Mouse (Mus musculus) heart, embryonic 10.5 days (tissue): ENCODE data around the gene Dnaaf1. TPM values are rescaled to one million over a fixed set of nuclear protein-coding genes. Genes with fewer than 3 reads are reported as not detected.
A peak's percentile ranks its signal among the peaks of the same experiment; 100 is the strongest.

Experiments
- DNase-seq: peaks from one replicate; pipeline ENCODE4 v3.0.0-alpha.2; 2017; ENCODE audit warnings: low spot score
- H3K27ac ChIP-seq: fragments of 300-500 bp; sonication (generic); 2 replicates; pipeline ENCODE4 v1.5.1; 2016; ENCODE audit warnings: mild to moderate bottlenecking
- H3K27me3 ChIP-seq: fragments of 300-500 bp; sonication (generic); 2 replicates; pipeline ENCODE4 v1.6.1; 2016; ENCODE audit warnings: mild to moderate bottlenecking; ENCODE audit not compliant: poor library complexity, insufficient read depth, severe bottlenecking
- H3K36me3 ChIP-seq: fragments of 300-500 bp; sonication (generic); 2 replicates; pipeline ENCODE4 v1.6.1; 2016; ENCODE audit warnings: mild to moderate bottlenecking, moderate library complexity
- H3K4me1 ChIP-seq: fragments of 300-500 bp; sonication (generic); 2 replicates; pipeline ENCODE4 v1.6.1; 2016; ENCODE audit warnings: mild to moderate bottlenecking
- H3K4me3 ChIP-seq: fragments of 300-500 bp; sonication (generic); 2 replicates; pipeline ENCODE4 v1.5.1; 2016; ENCODE audit warnings: mild to moderate bottlenecking, moderate library complexity
- H3K9me3 ChIP-seq: fragments of 300-500 bp; sonication (generic); 2 replicates; pipeline ENCODE4 v1.6.1; 2016; ENCODE audit warnings: mild to moderate bottlenecking, moderate library complexity
- WGBS: fragments of 180-500 bp; shearing (Covaris S2); methylation state at CpG from one replicate; pipeline ENCODE4 v1.1.7; 2016; 5-methylcytosine and 5-hydroxymethylcytosine counted together
- polyA plus RNA-seq: library from polyadenylated mRNA; unstranded; fragments of >200 nt; fragmentation: Nextera tagmentation; extraction: Ambion mirVana; gene quantifications from 2 replicates; pipeline ENCODE4 v1.2.1, GENCODE M21; 2016

Gene Dnaaf1
- polyA plus RNA-seq, 1 experiment from 2014 or later: 0.31 TPM

DNA sequence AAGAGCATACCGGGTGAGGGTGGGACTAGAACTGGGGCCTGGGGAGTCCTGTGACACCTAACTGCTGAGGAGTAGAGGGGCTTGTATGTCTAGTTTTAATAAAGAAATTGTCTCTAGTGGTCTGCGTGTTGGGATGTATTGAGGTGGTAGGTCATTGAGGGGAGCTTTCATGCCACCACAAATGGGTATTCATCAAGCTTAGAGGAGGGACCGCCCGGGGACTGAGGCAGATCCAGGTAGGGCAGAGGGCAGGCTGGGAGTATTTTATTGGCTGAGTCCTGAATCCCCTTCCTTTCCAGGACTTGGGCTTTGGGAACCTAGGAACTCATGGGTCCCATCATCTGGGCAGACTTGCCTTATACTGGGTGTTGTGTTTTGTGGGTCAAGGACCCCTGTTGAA, 41.8 kb downstream of the Dnaaf1 start:
- Histone ChIP-seq H3K4me3 (no peak overlapping the region), H3K27ac (no peak overlapping the region), H3K4me1 (peaks cover 37% of the 10 kb centered on the region), H3K36me3 (no peaks in the 10 kb centered on the region), H3K27me3 (peaks cover 43% of the 10 kb centered on the region), H3K9me3 (no peaks in the 10 kb centered on the region)
- no peak for DNase-seq
- 86% methylated on average over 4 of the region's 4 CpGs for WGBS

GRCm38 (mm10) chr8:119617586-119617985, 42.6 kb downstream of the Dnaaf1 start:
- Histone ChIP-seq H3K36me3 (no peaks in the 10 kb centered on the region), H3K4me1 (peaks cover 37% of the 10 kb centered on the region), H3K9me3 (no peaks in the 10 kb centered on the region), H3K27ac (no peak overlapping the region), H3K4me3 (no peak overlapping the region), H3K27me3 (peaks cover 39% of the 10 kb centered on the region)
- 83% methylated on average over 5 of the region's 5 CpGs for WGBS
- DNase-seq: no peak

- WGBS: 45% methylated on average over 5 of the region's 5 CpGs
- no peaks in the 10 kb centered on the region for H3K9me3 ChIP-seq
- no peak for DNase-seq
- no peaks in the 10 kb centered on the region for H3K36me3 ChIP-seq
- H3K27me3 ChIP-seq: peaks cover 39% of the 10 kb centered on the region
- H3K4me1 ChIP-seq: peaks cover 37% of the 10 kb centered on the region
- no peak overlapping the region for H3K27ac ChIP-seq
- H3K4me3 ChIP-seq: no peak overlapping the region
Observed at GRCm38 (mm10) chr8:119618887-119619286, 43.9 kb downstream of the Dnaaf1 start.

DNA sequence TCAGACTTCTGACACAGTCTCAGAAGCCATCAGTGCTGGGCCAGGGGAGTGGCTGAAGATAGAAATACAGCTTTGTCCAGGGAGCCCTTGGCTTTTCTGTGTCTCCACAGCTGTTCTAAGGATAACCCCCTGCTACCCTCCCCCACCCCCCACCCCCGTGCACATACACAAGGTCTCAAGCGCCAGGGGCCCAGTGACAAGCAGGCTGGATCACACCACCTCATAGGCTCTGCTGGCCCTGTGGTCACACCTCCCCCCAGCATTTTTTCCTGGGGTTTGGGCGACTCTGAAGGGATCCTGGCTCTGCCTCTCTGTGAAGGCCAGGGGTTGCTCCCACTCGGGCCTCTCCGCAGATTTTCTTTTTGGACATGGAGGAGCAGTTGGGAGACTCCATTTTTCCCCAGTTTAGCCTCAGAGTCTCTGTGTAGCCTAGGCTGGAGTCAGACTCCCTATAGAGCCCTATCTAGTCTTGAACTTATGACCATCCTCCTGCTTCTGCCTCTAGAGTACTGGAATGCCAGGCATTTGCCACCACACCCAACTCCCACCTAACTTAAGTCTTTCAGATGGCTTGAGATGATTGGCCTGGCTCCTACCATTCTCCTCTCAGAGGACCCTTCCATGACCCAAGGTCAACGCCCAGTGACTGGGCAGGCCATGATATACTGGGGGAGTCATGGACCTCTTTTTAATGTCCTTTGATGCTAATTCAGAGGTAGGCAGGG, 45.2 kb downstream of the Dnaaf1 start:
- Histone ChIP-seq H3K27me3 (peaks cover 44% of the 10 kb centered on the region), H3K4me1 (peaks cover 31% of the 10 kb centered on the region), H3K9me3 (no peaks in the 10 kb centered on the region), H3K36me3 (no peaks in the 10 kb centered on the region), H3K4me3 (no peak overlapping the region), H3K27ac (0 out of 2 replicates have a peak overlapping the region, but pooled peaks have one; percentile 0)
- 68% methylated on average over 6 of the region's 6 CpGs for WGBS
- no peak for DNase-seq

DNA sequence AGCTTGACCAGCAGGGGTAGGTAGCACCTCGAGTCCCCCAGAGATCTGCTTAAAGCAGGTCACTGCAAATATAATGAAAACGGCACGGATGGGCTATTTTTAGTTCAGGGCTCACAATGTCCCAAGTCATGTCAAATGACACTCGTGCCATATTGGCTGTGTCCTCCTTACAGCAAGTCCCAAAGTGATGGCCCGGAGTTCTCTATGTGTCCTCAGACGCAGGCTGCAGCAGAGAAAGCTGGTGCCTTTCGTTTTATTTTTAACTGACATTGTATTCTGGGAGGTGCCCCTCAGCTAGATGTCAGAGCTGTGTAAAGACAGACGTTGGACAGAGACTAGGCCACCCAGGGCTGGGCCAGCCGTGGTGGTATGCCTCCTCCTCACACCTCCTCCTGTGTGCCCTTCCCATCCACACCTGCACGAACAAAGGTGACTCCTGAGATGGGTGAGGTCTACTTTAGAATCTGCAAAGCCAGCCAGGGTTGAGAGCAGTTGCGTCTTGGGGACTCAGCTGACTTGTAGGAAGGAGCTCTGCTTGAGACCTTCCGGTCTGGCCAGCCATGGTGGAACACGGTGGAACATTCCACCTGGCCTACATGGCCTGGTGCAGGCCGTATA, 45.9 kb downstream of the Dnaaf1 start:
- whole genome bisulfite sequencing: 62% methylated on average over 14 of the region's 14 CpGs
- H3K27ac ChIP-seq: 0 out of 2 replicates have a peak overlapping the region, but pooled peaks have one; percentile 0
- DNase-seq: no peak

DNA sequence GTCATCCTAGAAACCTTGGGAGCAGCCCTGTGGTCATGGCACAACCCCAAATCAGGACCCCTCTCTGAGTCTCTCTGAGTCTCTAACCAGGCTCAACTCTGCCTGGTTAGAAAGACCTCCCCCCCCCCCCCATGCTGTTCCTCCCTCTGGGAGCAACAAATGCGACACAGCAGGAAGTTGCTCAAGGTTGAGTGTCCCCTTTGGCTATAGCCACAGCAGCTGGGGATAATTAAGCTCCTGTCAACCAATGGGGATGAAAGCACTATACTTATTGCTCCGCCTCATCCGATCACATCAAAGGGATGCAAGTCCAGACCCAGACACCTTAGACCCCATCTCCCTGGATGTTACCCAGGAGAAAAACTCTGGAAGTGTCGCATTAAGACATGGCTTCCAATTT, 47.5 kb downstream of the Dnaaf1 start:
- 61% methylated on average over 4 of the region's 4 CpGs for WGBS
- Histone ChIP-seq H3K4me1 (peaks cover 29% of the 10 kb centered on the region), H3K9me3 (no peaks in the 10 kb centered on the region), H3K27me3 (peaks cover 30% of the 10 kb centered on the region), H3K36me3 (no peaks in the 10 kb centered on the region), H3K27ac (no peak overlapping the region), H3K4me3 (no peak overlapping the region)
- no peak for DNase-seq

More for the DNA sequence above, 45.9 kb downstream of the Dnaaf1 start:
- H3K9me3 ChIP-seq: no peaks in the 10 kb centered on the region
- no peak overlapping the region for H3K4me3 ChIP-seq
- H3K4me1 ChIP-seq: peaks cover 29% of the 10 kb centered on the region
- no peaks in the 10 kb centered on the region for H3K36me3 ChIP-seq
- H3K27me3 ChIP-seq: peaks cover 44% of the 10 kb centered on the region

GRCm38 (mm10) chr8:119623061-119623460, 48.0 kb downstream of the Dnaaf1 start:
- peaks cover 34% of the 10 kb centered on the region for H3K4me1 ChIP-seq
- no peak overlapping the region for H3K4me3 ChIP-seq
- DNase-seq: no peak
- no peaks in the 10 kb centered on the region for H3K9me3 ChIP-seq
- H3K27ac ChIP-seq: no peak overlapping the region
- no peaks in the 10 kb centered on the region for H3K36me3 ChIP-seq
- peaks cover 26% of the 10 kb centered on the region for H3K27me3 ChIP-seq
- WGBS: 89% methylated on average over 8 of the region's 8 CpGs

DNA sequence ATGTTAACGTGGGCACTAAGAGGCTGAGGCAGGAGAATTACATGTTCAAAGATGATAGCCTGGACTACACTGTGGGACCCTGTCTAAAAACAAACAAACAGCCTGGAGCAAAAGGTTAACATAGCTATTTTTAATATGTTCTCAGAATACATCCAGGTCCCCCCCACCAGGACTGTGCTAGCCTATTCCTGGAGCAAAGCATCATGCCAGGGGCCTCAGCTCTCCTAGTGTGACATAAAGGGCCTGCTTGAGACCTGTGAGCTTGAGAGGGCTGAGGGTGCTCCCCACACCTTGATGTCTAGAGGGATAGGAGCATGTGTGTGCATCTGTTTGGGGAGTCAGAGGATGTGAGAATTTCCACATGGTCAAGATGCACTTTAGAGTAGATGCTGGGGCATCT, 48.7 kb downstream of the Dnaaf1 start:
- Histone ChIP-seq H3K9me3 (no peaks in the 10 kb centered on the region), H3K36me3 (no peaks in the 10 kb centered on the region), H3K4me3 (no peak overlapping the region), H3K27ac (no peak overlapping the region), H3K27me3 (peaks cover 26% of the 10 kb centered on the region), H3K4me1 (peaks cover 34% of the 10 kb centered on the region)
- DNase-seq: no peak
- WGBS: 84% methylated on average over 1 of the region's 1 CpGs

DNA sequence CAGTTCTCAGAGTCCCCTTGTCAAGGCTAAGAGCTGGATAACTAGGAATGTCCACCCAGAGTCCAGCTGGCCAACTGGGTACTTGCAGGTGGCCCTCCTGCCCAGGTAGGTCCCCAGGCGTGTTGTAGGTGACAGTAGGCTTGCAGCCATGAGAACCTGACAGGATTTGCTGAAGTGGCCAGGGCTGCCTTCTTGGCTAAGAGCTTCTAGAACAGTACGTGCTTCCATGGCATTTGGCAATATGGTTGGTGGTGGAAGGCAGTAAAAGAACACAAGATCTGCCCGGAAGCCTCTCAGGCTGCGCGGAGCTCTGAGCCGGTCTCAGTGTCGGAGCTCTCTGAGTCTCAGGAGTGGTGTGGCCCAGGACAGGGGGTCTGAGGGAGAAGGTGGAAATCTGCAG, 49.9 kb downstream of the Dnaaf1 start:
- H3K4me1 ChIP-seq: peaks cover 27% of the 10 kb centered on the region
- no peaks in the 10 kb centered on the region for H3K9me3 ChIP-seq
- DNase-seq: no peak
- no peaks in the 10 kb centered on the region for H3K36me3 ChIP-seq
- H3K4me3 ChIP-seq: no peak overlapping the region
- H3K27me3 ChIP-seq: peaks cover 31% of the 10 kb centered on the region
- no peak overlapping the region for H3K27ac ChIP-seq
- 88% methylated on average over 7 of the region's 7 CpGs for WGBS

GRCm38 (mm10) chr8:119625788-119626187, 50.8 kb downstream of the Dnaaf1 start:
- Histone ChIP-seq H3K27ac (no peak overlapping the region), H3K9me3 (no peaks in the 10 kb centered on the region), H3K4me3 (no peak overlapping the region), H3K4me1 (peaks cover 18% of the 10 kb centered on the region), H3K36me3 (no peaks in the 10 kb centered on the region), H3K27me3 (peaks cover 38% of the 10 kb centered on the region)
- DNase-seq: no peak
- 80% methylated on average over 22 of the region's 22 CpGs for WGBS

DNA sequence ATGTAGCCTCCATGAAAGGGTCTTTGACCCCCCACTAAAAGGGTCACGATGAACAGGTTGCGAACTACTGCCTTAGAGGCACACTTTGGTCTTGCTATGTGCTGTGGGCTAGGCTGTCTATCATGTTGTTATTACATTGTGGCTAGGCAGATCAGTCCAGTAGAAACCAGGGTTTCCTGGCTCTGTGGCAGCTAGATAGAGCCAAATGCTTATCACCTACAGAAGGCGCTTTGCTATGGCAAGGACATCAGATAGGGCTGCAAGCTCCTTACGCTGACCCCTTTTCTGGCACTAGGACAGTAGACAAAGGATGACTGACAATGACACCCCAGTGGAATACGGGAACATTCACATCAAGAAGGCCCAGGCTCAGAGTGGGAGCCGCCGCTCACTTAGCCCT, 52.2 kb downstream of the Dnaaf1 start:
- peaks cover 17% of the 10 kb centered on the region for H3K4me1 ChIP-seq
- H3K27me3 ChIP-seq: peaks cover 52% of the 10 kb centered on the region
- H3K9me3 ChIP-seq: no peaks in the 10 kb centered on the region
- H3K27ac ChIP-seq: peak overlapping the region; percentile 49
- H3K4me3 ChIP-seq: no peak overlapping the region
- no peaks in the 10 kb centered on the region for H3K36me3 ChIP-seq
- WGBS: 71% methylated on average over 7 of the region's 7 CpGs
- DNase-seq: no peak

GRCm38 (mm10) chr8:119627613-119628359, 52.8 kb downstream of the Dnaaf1 start:
- Histone ChIP-seq H3K4me3 (no peak overlapping the region), H3K36me3 (no peaks in the 10 kb centered on the region), H3K27me3 (peaks cover 58% of the 10 kb centered on the region), H3K4me1 (peaks cover 22% of the 10 kb centered on the region), H3K27ac (peak overlapping the region; percentile 49), H3K9me3 (no peaks in the 10 kb centered on the region)
- no peak for DNase-seq
- WGBS: 36% methylated on average over 10 of the region's 10 CpGs

DNA sequence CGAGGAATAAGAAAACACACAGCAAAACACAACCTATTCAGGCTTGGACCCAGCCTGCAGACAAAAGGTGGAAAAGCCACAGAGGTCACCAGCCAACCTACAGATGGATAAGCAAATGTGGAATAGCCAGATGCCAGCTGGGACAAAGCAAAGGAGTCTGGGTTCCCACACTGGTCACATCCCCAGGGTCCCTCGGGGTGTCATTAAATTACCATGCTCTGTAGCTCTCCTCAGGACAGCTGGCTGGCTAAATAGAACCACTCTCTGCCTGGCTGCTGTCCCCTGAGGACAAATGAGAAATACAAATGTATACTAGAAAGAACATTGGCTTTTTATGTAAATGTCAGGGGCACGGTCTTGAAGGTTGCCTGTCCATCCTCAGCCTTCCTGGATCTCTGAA, 55.8 kb downstream of the Dnaaf1 start:
- H3K36me3 ChIP-seq: no peaks in the 10 kb centered on the region
- H3K27me3 ChIP-seq: peaks cover 65% of the 10 kb centered on the region
- WGBS: 62% methylated on average over 3 of the region's 3 CpGs
- DNase-seq: no peak
- no peaks in the 10 kb centered on the region for H3K9me3 ChIP-seq
- H3K27ac ChIP-seq: no peak overlapping the region
- H3K4me1 ChIP-seq: peaks cover 41% of the 10 kb centered on the region
- H3K4me3 ChIP-seq: no peak overlapping the region
